Mouse (Mus musculus) left cerebral cortex, adult 8-10 months (tissue): ENCODE measurements at regions not wholly inside any gene's neighbourhood (a gene's known extent, or its start where the extent isn't known, plus 50 kb on each side); places are given as distances from the start of the nearest gene placed in this dataset.
"Not testable (repeated sequence)": the region's sequence is repeated elsewhere in the genome, so short reads cannot be mapped to it uniquely, and the experiment has no call there.

Experiments used
- DNase-seq, 2 experiments: peaks; one replicate each; pipeline ENCODE4 v3.0.0; 2022; ENCODE audit warnings: low spot score in 2 of 2

- not testable (repeated sequence) for DNase-seq
Observed at GRCm38 (mm10) chr12:11881809-11882208, 380.1 kb upstream of the Fam49a start.

- DNase-seq, result no peak
Observed at GRCm38 (mm10) chr12:11887291-11887690, 374.6 kb upstream of the Fam49a start.

GRCm38 (mm10) chr12:11899031-11899430 is 362.9 kb upstream of the Fam49a start:
- no peak for DNase-seq

GRCm38 (mm10) chr12:11906588-11906987 is 355.4 kb upstream of the Fam49a start:
- peak in 1 of 2 experiments; percentile 9 for DNase-seq
